Mouse (Mus musculus): ENCODE data around the gene Sh3tc1.

DNA sequence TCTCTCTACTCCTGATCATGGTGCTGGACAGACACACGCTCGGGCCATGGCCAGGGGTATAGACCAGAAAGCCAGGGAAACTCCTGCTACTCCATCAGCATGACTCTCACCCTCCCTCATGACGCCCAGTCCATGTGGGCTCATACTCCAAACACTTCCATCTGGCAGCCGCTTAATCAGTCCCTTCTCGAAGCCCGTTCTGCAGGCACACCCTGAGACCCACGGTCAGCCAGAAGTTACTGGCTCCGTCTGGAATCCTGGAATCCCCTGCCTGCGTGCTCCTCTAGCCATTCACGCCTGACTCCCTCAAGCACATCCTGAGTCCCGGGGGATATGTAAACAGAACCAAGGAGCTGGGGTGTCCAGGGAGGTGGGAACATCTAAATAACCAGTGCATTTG, 48.5 kb downstream of the Sh3tc1 start:
- TF ChIP-seq TAL1 (IDR thresholded peaks at IDR 0.05; ENCODE audit: low read length), result no peak
- no peak for TF ChIP-seq GATA1 (IDR thresholded peaks at IDR 0.05; ENCODE audit: low read length)
